Mouse (Mus musculus) layer of hippocampus, postnatal 36 days (tissue): Measurements from ENCODE around the gene 1810010H24Rik. TPM values are rescaled to one million over a fixed set of nuclear protein-coding genes. Genes with fewer than 3 reads are reported as not detected.
"Not testable (repeated sequence)": the region's sequence is repeated elsewhere in the genome, so short reads cannot be mapped to it uniquely, and the experiment has no call there.

Experiments
- DNase-seq, 2 experiments: peaks; one replicate each; pipeline ENCODE4 v3.0.0; 2022
- total RNA-seq, 2 experiments: library from RNA; stranded (reverse); gene quantifications; 2 replicates each; pipeline ENCODE4 v1.2.3; 2021

Gene 1810010H24Rik
- total RNA-seq, 2 experiments from 2014 or later = 2.6 to 3.4 TPM

- DNase-seq = peak; percentile 51 to 70
Observed at GRCm38 (mm10) chr11:107044321-107044720, 18.8 kb downstream of the 1810010H24Rik start.

DNA sequence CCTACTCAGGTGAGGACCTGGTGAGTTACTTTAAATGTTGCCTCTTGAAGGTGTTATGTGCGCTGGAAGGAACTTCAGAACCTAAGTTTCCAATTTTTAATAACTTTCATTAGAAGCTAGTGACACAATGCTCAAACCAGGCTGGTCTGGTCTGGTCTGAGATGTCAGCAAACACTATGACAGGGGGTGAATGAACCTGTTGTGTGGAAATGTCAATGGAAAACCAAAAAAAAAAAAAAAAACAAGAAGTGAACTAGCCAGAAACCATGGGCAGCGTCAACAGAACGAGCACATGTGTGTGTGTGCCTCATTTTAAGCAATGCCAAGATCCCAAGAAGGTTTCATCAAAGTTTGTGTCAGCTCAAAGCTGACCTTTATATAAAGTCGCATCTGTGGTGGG lies 20.1 kb downstream of the 1810010H24Rik start:
- DNase-seq = no peak

DNA sequence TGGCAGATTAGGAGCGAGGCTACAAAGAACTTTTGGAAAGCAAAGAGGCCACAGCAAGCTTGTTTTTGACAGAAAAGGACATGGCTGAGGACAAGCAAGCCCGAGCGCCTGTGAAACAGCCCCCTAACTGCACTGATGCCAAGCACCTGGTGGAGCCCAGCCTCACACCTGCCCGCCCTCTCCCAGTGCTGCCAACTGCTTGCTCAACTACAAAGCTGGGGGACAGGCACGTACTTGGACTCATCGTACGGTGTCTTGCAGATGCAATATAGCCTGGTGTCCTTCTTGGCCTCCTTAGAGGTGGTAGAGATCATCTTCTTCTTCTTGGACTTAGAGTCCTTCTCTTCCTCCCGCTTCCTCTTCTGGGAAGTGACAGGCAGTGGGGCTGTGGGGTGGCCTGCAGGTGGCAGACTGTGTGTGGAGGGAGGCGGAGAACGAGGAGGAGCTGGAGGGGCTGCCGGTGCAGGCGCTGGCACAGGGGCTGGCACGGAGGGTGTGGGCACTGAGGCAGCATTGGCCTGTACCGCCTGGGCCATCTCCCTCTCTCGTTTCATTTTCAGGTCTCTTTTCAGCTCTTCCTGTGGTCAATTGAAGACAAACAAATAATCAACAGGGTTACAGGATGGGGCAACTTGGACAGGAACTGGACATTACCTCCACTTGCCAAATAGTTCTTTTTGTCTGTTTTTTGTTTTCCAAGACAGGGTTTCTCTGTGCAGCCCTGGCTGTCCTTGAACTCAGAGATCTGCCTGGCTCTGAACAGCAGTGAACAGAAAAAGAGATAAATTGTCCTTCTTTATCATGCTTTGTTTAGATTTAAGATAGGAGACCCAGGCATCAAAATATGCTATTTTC lies 21.5 kb downstream of the 1810010H24Rik start:
- DNase-seq = no peak

GRCm38 (mm10) chr11:107054870-107055269 lies 29.4 kb downstream of the 1810010H24Rik start:
- no peak for DNase-seq

DNA sequence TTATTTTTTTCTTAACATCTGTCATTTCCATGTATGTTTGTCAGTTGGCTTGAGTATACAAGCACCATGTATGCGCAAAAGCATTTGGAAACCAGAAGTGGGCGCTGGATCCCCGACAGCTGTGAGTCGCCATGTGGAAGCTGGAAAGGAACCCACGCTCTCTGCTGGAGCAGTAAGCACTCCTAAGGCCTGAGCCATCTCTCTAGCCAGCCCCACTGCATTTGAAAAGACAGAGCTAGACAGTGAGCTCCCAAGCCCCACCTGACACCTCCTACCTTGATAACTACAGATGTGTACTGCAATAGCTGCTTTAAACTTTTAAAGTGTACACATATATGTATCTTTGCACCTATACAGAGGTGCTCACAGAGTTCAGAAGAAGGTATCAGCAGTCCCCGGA lies 31.9 kb downstream of the 1810010H24Rik start:
- DNase-seq = no peak

DNA sequence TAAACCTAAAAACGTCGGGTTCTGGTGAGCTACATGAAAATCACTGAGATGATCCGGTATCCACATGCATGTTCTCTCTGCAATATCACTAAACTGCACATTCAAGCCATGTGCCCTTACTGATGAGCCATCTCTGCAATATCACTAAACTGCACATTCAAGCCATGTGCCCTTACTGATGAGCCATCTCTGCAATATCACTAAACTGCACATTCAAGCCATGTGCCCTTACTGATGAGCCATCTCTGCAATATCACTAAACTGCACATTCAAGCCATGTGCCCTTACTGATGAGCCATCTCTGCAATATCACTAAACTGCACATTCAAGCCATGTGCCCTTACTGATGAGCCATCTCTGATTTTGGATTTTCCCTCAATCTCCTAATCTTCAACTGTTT lies 34.2 kb downstream of the 1810010H24Rik start:
- DNase-seq = not testable (repeated sequence)

DNA sequence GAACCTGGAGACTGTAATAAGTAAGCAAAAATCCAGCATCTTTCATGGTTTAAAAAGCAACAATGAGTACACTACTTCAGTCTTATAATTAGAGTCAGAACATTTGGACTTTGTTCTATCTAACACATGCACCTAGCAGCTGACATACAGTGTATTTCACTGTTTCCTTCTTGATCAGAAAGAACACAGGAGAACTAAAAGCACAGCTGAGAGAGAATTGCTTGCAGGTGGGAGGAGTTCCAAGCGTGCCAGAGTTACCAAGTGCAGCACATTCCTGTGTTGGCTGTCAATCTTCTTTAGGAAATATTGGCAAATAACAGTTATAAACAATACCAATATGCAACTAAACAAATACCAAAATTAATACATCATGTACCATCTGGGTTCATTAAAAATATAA lies 35.5 kb downstream of the 1810010H24Rik start:
- DNase-seq = peak in 1 of 2 experiments; percentile 40

- no peak for DNase-seq
Observed at GRCm38 (mm10) chr11:107063067-107063466, 37.6 kb downstream of the 1810010H24Rik start.

DNA sequence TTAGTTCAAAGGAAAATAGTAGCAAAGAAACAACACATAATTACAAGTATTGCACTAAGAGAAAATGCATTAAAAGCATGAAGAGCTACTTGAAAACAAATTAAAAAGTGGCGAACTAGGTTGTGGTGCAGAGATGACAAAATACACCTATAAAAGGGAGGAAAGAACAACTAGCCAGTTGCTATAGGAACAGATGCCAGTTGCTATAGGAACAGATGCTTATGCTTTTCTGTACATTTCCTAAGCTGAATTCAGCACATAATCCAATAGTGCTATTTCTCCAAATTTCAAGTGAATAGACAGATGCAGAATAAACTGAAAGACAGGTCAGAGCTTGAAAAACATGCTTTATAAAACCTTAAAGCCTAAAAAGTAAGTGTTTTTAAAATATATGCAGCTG lies 39.1 kb downstream of the 1810010H24Rik start:
- DNase-seq = no peak

DNA sequence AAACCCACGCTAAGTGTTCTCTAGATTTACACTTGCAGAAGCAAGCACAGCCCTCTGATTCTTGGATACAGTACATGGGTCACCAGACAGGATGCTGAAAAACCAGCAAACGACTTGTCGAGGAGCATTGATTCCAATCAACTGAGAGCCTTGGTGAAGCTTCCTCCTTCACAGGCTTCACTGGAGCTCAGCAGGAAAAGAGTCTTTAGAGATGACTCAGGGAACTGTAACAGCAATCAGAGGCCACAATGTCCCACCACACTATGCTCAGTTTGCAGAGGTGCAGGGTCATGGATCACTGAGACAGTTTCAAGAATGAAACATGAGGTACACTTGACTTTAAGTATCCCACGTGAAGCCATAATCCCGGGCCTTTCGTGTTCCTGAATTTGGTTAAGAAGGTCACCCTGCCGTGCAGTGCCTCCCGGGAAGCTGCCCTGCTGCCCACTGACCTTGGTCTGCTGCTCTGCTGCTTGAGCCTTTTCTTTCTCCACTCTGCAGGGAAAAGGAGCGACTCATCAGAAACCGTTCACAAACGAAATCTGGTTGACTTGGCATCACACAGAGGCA lies 39.8 kb downstream of the 1810010H24Rik start:
- no peak for DNase-seq

Other genes starting within 250 kb of the 1810010H24Rik start
- gene Polg2, start 246.1 kb upstream of the 1810010H24Rik start, total RNA-seq = 1 to 10 TPM; 4.8 to 5.1 TPM
- 100 to 1,000 TPM; 814 to 831 TPM for gene Ddx5, start 236.5 kb upstream of the 1810010H24Rik start, total RNA-seq
- 10 to 100 TPM; 10.4 to 14.9 TPM for gene Cep95, start 236.4 kb upstream of the 1810010H24Rik start, total RNA-seq
- 10 to 100 TPM; 30.4 to 33.4 TPM for gene Smurf2, start 105.0 kb upstream of the 1810010H24Rik start, total RNA-seq
- gene Kpna2, start 26.1 kb upstream of the 1810010H24Rik start, total RNA-seq = 10 to 100 TPM; 21.5 to 25.2 TPM
- 10 to 100 TPM; 64.1 to 74.8 TPM for gene Bptf, start 106.4 kb downstream of the 1810010H24Rik start, total RNA-seq
- 10 to 100 TPM; 24.2 to 24.5 TPM for gene Nol11, start 163.7 kb downstream of the 1810010H24Rik start, total RNA-seq